Mouse (Mus musculus) G1E (cell line): ENCODE results near the gene Pnma1. TPM values are rescaled to one million over a fixed set of nuclear protein-coding genes. Genes with fewer than 3 reads are reported as not detected.

Experiments used
- ATAC-seq: 2 replicates; pipeline ENCODE4 v1.8.0; 2016; ENCODE audit warnings: mild to moderate bottlenecking; ENCODE audit not compliant: insufficient number of reproducible peaks, poor library complexity, low FRiP score, severe bottlenecking; ENCODE audit errors: extremely low read depth
- DNase-seq: peaks from one replicate; pipeline ENCODE4 v3.0.0; 2012; ENCODE audit warnings: low spot score
- H3K27me3 ChIP-seq: 2 replicates; pipeline ENCODE4 v1.6.1; 2012; ENCODE audit warnings: mild to moderate bottlenecking, low read length, inconsistent platforms; ENCODE audit not compliant: insufficient read depth
- H3K36me3 ChIP-seq: replicated peaks from 2 replicates; pipeline ENCODE3; 2012; ENCODE audit warnings: mild to moderate bottlenecking, inconsistent platforms
- H3K4me1 ChIP-seq: 2 replicates; pipeline ENCODE4 v1.6.1; 2012; ENCODE audit warnings: low read depth, low read length, inconsistent platforms, mixed read lengths; ENCODE audit not compliant: insufficient read depth
- H3K4me3 ChIP-seq: 2 replicates; pipeline ENCODE4 v1.5.1; 2012; ENCODE audit warnings: low read depth, mild to moderate bottlenecking, inconsistent platforms, low read length, moderate library complexity, mixed read lengths
- H3K9me3 ChIP-seq: replicated peaks from 2 replicates; pipeline ENCODE4 v1.6.1; 2012; ENCODE audit warnings: inconsistent platforms
- CTCF ChIP-seq: IDR thresholded peaks from 2 replicates; pipeline ENCODE4 v1.5.1; 2012; ENCODE audit warnings: low read depth, low read length, inconsistent platforms, mixed read lengths
- GATA1 ChIP-seq: IDR thresholded peaks from 2 replicates; pipeline ENCODE4 v1.6.1; 2012; ENCODE audit warnings: borderline replicate concordance, low read length, inconsistent platforms, mixed read lengths
- GATA2 ChIP-seq: IDR thresholded peaks from 2 replicates; pipeline ENCODE4 v1.6.1; 2012; ENCODE audit warnings: low read depth, low read length, inconsistent platforms, borderline replicate concordance
- POLR2AphosphoS5 ChIP-seq: IDR thresholded peaks from 2 replicates; pipeline ENCODE4 v1.6.1; 2012; ENCODE audit warnings: low read depth, low read length, inconsistent platforms; ENCODE audit not compliant: insufficient replicate concordance
- TAL1 ChIP-seq: conservative IDR thresholded peaks from 2 replicates; pipeline ENCODE4 v1.6.1; 2012; ENCODE audit warnings: low read depth, low read length, inconsistent platforms, mixed read lengths
- polyA plus RNA-seq: library from polyadenylated mRNA; stranded (reverse); fragments of >175 nt; gene quantifications from 2 replicates; pipeline ENCODE4 v1.2.3, GENCODE M21; 2012
- total RNA-seq, 2 experiments: library from RNA; stranded (forward) in 1 of 2; stranded (reverse) in 1 of 2; fragments of 200-1000 nt in 1 of 2; fragments of >200 nt in 1 of 2; fragmentation: Nextera tagmentation in 1 of 2; gene quantifications; 2 replicates each; pipeline ENCODE4 v1.2.3; 2014 to 2017

Pnma1 gene
- total and polyA plus RNA-seq, 3 experiments = 0.14 to 0.83 (median 0.76) TPM

DNA sequence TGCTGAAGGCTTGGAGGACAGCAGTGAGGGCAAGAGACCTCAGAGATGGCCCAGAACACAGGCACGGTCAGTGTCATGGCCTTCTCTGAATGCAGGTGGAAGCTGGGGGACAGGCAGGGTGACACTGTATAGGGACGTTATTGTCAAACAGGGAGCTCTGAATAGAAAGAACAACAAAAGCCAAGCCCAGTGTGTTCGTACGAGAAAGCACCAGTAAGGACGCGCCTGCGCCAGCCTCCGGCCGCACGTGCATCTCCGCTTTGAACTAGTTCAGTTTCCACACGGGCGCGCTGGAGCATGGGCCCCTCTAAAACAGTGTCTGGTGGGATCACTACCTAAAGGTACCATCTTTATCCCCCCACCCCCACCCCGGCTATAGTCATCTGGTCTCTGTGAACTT is 1.7 kb upstream of the Pnma1 start:
- no peak for ATAC-seq
- H3K4me3 ChIP-seq = no peak overlapping the region
- no peak for DNase-seq
- no peaks in the 10 kb centered on the region; the same call in 1 of the 2 replicates for H3K9me3 ChIP-seq
- no peaks in the 10 kb centered on the region; the same call in 1 of the 2 replicates for H3K27me3 ChIP-seq
- H3K4me1 ChIP-seq = peaks cover 80% of the 10 kb centered on the region
- TF ChIP-seq CTCF = no peak
- TF ChIP-seq POLR2AphosphoS5 = no peak
- no peak for TF ChIP-seq GATA2
- TF ChIP-seq TAL1 = no peak
- no peak for TF ChIP-seq GATA1
- peaks cover 82% of the 10 kb centered on the region for H3K36me3 ChIP-seq

DNA sequence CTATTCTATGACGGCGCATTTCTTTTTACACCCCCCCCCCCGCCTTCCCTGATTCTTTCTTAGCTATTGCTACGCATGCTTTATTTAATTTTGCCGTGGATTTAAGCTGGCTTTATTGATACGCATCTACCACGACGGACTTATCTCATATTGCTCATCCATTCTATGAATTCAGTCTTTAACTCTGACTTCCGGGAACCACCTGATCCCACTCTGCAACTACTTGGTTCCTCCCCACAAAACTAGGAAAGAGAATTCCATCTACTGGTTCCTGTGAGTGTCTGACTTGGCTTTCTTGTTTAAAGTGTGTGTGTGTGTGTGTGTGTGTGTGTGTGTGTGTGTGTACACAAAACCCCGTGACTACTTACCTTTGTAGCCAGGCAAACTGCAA is 328 bp upstream of the Pnma1 start:
- peaks cover 69% of the 10 kb centered on the region for H3K36me3 ChIP-seq
- TF ChIP-seq GATA1 = no peak
- TF ChIP-seq GATA2 = no peak
- TF ChIP-seq TAL1 = no peak
- no peak for TF ChIP-seq CTCF
- no peak for TF ChIP-seq POLR2AphosphoS5
- no peaks in the 10 kb centered on the region; the same call in 1 of the 2 replicates for H3K27me3 ChIP-seq
- peak overlapping the region; percentile 71 for H3K4me3 ChIP-seq
- no peaks in the 10 kb centered on the region; the same call in 1 of the 2 replicates for H3K9me3 ChIP-seq
- ATAC-seq (no peak), DNase-seq (no peak)
- H3K4me1 ChIP-seq = peaks cover 72% of the 10 kb centered on the region

DNA sequence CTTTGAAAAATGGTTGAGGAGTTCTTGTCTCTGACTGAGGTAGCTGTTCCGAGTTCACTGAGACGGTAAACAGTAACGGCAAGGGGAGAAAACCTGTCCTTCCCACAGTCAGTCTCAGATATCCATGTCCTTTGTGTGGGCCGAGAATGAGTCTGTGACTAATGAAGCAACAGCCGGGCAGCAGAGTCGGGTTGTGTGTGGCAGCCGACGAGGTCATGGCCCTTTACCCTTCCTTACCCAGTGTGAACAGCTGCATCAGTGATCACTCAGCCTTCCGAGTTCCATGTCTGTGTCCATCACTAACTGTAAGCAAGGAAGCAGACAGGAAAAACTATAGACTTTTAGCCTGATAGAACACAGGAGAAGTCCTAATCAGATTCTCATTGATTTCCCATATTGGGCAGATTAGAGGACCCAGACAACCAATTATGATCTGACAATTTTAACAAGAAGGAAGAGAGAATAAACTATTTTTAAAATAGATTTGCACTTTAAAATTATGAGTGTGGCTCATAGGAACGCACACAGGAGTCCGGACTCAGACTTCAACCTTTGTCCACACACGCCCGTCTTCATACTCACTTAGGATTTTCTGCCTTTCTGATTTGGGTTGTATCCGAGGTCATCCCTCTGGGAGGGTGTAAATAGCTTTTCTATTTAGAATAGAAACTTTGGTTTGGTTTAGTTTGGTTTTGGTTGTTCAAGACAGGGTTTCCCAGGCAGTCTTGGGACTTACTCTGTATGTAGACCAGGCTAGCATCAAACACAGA is 5.8 kb downstream of the Pnma1 start:
- Histone ChIP-seq H3K4me1 (peaks cover 22% of the 10 kb centered on the region), H3K4me3 (no peak overlapping the region), H3K9me3 (no peaks in the 10 kb centered on the region), H3K27me3 (peaks cover 30% of the 10 kb centered on the region), H3K36me3 (peaks cover 11% of the 10 kb centered on the region)
- no peak for TF ChIP-seq POLR2AphosphoS5
- ATAC-seq = no peak
- DNase-seq = no peak

DNA sequence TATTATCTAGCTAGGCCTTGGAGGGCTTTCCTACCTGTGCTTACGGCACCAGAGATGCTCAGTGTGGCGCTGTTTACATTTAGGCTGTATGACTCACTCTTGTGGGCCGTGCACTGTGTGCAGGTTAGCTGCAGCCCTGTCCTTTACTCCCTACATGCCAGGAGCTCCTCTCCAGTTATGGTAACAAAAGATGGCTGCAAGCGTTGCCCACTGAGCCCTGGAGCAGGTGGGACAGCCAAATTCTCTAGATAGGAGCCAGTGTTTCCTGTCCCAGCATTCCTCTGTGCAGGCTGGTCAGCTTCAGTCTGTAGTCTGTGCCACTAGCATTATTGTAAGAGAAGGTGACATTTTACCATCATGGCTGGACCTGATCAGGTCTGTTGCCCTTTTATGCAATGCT is 7.0 kb downstream of the Pnma1 start:
- no peaks in the 10 kb centered on the region for H3K9me3 ChIP-seq
- H3K27me3 ChIP-seq = peaks cover 37% of the 10 kb centered on the region
- ATAC-seq (no peak), DNase-seq (no peak)
- TF ChIP-seq CTCF = no peak
- TF ChIP-seq GATA1 = no peak
- no peak for TF ChIP-seq GATA2
- TF ChIP-seq TAL1 = no peak
- no peak for TF ChIP-seq POLR2AphosphoS5
- H3K4me1 ChIP-seq = peaks cover 11% of the 10 kb centered on the region
- no peak overlapping the region for H3K4me3 ChIP-seq
- no peaks in the 10 kb centered on the region for H3K36me3 ChIP-seq

DNA sequence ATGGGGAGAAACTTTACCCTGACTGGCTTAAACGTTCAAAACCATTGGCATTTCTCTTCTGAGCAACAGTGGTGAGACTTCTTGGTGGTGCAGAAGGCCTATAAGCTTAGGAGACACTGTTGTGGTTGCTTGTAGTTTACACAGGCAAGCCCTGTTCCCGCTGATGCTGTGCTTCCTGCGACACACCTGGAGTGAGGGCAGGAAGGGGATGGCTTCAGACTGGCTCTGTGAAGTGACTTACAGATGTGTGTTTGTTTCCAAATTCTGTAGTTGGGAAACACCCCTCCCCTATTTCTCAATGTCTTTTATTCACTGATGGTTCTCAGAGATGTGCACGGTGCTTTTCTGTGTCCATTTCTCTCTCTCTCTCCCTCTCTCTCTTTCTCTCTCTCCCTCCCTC is 8.2 kb downstream of the Pnma1 start:
- DNase-seq = no peak
- TF ChIP-seq GATA1 = no peak
- TF ChIP-seq GATA2 = no peak
- TF ChIP-seq POLR2AphosphoS5 = no peak
- TF ChIP-seq TAL1 = no peak
- no peak for TF ChIP-seq CTCF
- Histone ChIP-seq H3K4me3 (no peak overlapping the region), H3K4me1 (peaks cover 5% of the 10 kb centered on the region; the same call in 1 of the 2 replicates), H3K9me3 (no peaks in the 10 kb centered on the region), H3K36me3 (no peaks in the 10 kb centered on the region), H3K27me3 (peaks cover 41% of the 10 kb centered on the region)
- ATAC-seq = no peak

DNA sequence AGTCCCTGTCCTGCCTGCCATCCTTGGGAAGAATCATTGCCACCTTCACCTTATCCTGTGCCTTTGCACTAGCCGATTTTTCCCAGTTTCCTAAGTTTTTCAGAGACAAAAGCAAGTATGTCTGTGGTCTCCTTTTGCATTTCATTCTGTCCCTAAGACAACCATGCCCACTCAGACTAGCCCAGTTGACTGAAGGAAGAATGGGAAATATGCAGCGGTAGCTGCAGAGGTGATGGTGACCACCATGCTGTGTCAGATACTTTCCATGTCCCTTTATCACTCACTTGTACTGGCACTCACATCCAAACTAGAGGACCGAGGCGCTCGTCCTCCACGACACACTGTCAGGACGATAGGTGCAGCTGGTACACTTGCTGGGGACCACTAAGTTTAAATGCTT is 11.2 kb downstream of the Pnma1 start:
- no peak for TF ChIP-seq POLR2AphosphoS5
- TF ChIP-seq GATA1 = no peak
- TF ChIP-seq TAL1 = no peak
- no peak for TF ChIP-seq GATA2
- no peak for TF ChIP-seq CTCF
- DNase-seq (no peak), ATAC-seq (no peak)
- no peaks in the 10 kb centered on the region for H3K36me3 ChIP-seq
- peaks cover 5% of the 10 kb centered on the region; the same call in 1 of the 2 replicates for H3K4me1 ChIP-seq
- H3K9me3 ChIP-seq = no peaks in the 10 kb centered on the region
- no peak overlapping the region for H3K4me3 ChIP-seq
- peaks cover 39% of the 10 kb centered on the region for H3K27me3 ChIP-seq

DNA sequence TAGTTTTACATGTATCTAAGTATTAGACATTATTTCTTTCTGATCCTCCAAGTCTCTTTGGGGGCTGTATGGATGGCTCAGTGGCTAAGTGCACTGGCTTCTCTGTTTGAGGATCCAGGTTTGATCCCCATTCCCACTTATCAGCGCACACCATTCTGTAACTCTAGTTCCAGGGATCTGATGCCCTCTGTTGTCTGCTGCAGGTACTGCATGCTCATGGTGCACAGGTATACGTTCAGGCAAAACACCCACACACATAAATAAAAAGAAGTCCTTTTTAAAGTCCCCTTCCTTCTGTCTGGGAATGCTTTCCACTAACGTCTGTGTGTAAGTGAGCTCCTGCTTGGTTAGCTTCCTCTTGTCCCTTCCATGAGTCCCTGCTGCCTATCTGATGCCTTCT is 16.0 kb downstream of the Pnma1 start:
- Histone ChIP-seq H3K4me3 (no peak overlapping the region), H3K9me3 (no peaks in the 10 kb centered on the region), H3K4me1 (peaks cover 10% of the 10 kb centered on the region), H3K36me3 (no peaks in the 10 kb centered on the region), H3K27me3 (peaks cover 32% of the 10 kb centered on the region)
- no peak for DNase-seq
- ATAC-seq = no peak
- no peak for TF ChIP-seq GATA2
- peak; percentile 79 for TF ChIP-seq CTCF
- TF ChIP-seq POLR2AphosphoS5 = no peak
